Mouse (Mus musculus): ENCODE results near the gene Gper1. TPM values are rescaled to one million over a fixed set of nuclear protein-coding genes. Genes with fewer than 3 reads are reported as not detected.
A peak's percentile ranks its signal among the peaks of the same experiment; 100 is the strongest.

Gper1 gene
- total and polyA plus RNA-seq, 3 experiments = 0.07 to 0.15 TPM; not detected in 1

DNA sequence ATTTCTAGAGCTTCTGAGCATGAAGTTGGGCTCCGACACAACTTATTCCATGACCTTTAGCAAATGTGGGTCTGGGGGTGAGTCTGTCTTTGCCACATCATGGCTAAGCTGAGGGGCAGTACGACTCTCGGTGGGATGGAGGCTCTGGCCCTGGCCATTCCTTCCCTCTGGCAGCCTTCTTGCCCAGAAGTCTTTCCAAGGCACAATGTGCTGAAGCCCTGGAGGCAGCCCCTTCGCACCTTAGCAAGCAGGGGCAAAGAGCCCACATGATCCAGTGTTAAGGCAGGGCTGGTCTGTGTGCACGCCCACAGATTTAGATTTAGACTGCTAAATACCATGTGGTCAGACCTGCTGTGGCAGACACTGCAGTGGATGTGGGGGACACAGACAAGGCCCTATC, 24.2 kb upstream of the Gper1 start:
- peaks cover 0 to 15% of the 10 kb centered on the region in 2 experiments; a peak in 2 of 4 replicates for H3K36me3 ChIP-seq (ENCODE audit: control insufficient read depth in 1 of 2, insufficient read depth in 2 of 2, low read length in 2 of 2)
- no peak for TF ChIP-seq TCF12 (IDR thresholded peaks at IDR 0.05; ENCODE audit: low read depth, low read length)
- no peak for TF ChIP-seq MYB (IDR thresholded peaks at IDR 0.05; ENCODE audit: low read depth, low read length)
- no peak for TF ChIP-seq TBP (IDR thresholded peaks at IDR 0.05; ENCODE audit: low read depth, low read length)
- 0 out of 4 replicates have a peak overlapping the region, but pooled peaks of 1 of the 2 experiments have one; percentile 27 for H3K4me3 ChIP-seq (ENCODE audit: control insufficient read depth in 1 of 2, insufficient read depth in 1 of 2, low read depth in 2 of 2, low read length in 2 of 2)
- no peak overlapping the region for H3K9ac ChIP-seq (ENCODE audit: control insufficient read depth, low read depth, low read length, poor library complexity, severe bottlenecking)
- H3K27me3 ChIP-seq (ENCODE audit: control insufficient read depth in 1 of 2, insufficient read depth in 2 of 2, low read length in 2 of 2) = no peaks in the 10 kb centered on the region
- no peaks in the 10 kb centered on the region for H3K9me3 ChIP-seq (replicated peaks; ENCODE audit: insufficient read depth, low read length)
- H3K27ac ChIP-seq (ENCODE audit: control insufficient read depth, low read depth, low read length) = no peak overlapping the region
- 0 out of 2 replicates have a peak, but pooled peaks cover 1% of the 10 kb centered on the region for H3K79me2 ChIP-seq (ENCODE audit: control insufficient read depth, insufficient read depth, low read length, poor library complexity)
- no peak for DNase-seq (ENCODE audit: low read depth, low spot score)
- peaks cover 12 to 17% of the 10 kb centered on the region in 2 experiments for H3K4me1 ChIP-seq (ENCODE audit: control insufficient read depth in 1 of 2, insufficient read depth in 2 of 2, low read length in 2 of 2)

DNA sequence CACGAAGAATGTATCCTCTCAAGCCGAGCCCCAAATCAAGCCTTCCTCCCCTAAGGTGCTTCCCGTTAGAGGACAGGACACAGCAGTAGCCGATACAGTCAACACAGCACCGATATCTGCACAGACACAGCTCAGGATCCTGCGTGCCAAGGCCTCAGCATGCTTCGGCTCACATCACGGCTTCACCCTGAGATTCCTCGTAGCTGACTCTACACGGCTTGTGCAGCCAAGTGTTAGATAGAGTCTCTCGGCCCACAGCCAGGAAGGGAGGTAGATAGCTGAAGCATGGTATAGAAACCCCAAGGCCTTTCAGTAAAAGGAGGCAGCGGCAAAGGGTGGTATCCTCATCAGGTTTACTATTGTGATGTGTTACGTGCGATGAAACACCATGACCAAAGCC, 23.0 kb upstream of the Gper1 start:
- Histone ChIP-seq H3K9ac (ENCODE audit: control insufficient read depth, low read depth, low read length, poor library complexity, severe bottlenecking) (no peak overlapping the region), H3K27me3 (ENCODE audit: control insufficient read depth in 1 of 2, insufficient read depth in 2 of 2, low read length in 2 of 2) (no peaks in the 10 kb centered on the region), H3K9me3 (replicated peaks; ENCODE audit: insufficient read depth, low read length) (no peaks in the 10 kb centered on the region), H3K79me2 (ENCODE audit: control insufficient read depth, insufficient read depth, low read length, poor library complexity) (0 out of 2 replicates have a peak, but pooled peaks cover 1% of the 10 kb centered on the region), H3K4me3 (ENCODE audit: control insufficient read depth in 1 of 2, insufficient read depth in 1 of 2, low read depth in 2 of 2, low read length in 2 of 2) (no peak overlapping the region), H3K27ac (ENCODE audit: control insufficient read depth, low read depth, low read length) (no peak overlapping the region), H3K36me3 (ENCODE audit: control insufficient read depth in 1 of 2, insufficient read depth in 2 of 2, low read length in 2 of 2) (peaks cover 0 to 6% of the 10 kb centered on the region in 2 experiments; a peak in 2 of 4 replicates), H3K4me1 (ENCODE audit: control insufficient read depth in 1 of 2, insufficient read depth in 2 of 2, low read length in 2 of 2) (peaks cover 6 to 12% of the 10 kb centered on the region in 2 experiments)
- TF ChIP-seq MYC (IDR thresholded peaks at IDR 0.05; ENCODE audit: low read depth, low read length) = no peak
- TF ChIP-seq EP300 (IDR thresholded peaks at IDR 0.05; ENCODE audit: low read depth in 1 of 2, low read length in 2 of 2) = no peak
- TF ChIP-seq UBTF (IDR thresholded peaks at IDR 0.05; ENCODE audit: borderline replicate concordance, insufficient read depth, low read depth, low read length) = no peak
- no peak for TF ChIP-seq POLR2AphosphoS5 (IDR thresholded peaks at IDR 0.05; ENCODE audit: borderline replicate concordance, low read depth, low read length)
- TF ChIP-seq MXI1 (IDR thresholded peaks at IDR 0.05; ENCODE audit: low read depth, low read length) = no peak
- TF ChIP-seq RCOR1 (IDR thresholded peaks at IDR 0.05; ENCODE audit: low read depth, low read length) = no peak
- TF ChIP-seq GATA1 (IDR thresholded peaks at IDR 0.05; ENCODE audit: low read depth, low read length) = no peak
- no peak for TF ChIP-seq MYB (IDR thresholded peaks at IDR 0.05; ENCODE audit: low read depth, low read length)
- TF ChIP-seq USF2 (IDR thresholded peaks at IDR 0.05; ENCODE audit: borderline replicate concordance in 1 of 2, insufficient read depth in 1 of 2, low read depth in 1 of 2, low read length in 2 of 2) = no peak
- DNase-seq (ENCODE audit: low read depth, low spot score) = no peak

DNA sequence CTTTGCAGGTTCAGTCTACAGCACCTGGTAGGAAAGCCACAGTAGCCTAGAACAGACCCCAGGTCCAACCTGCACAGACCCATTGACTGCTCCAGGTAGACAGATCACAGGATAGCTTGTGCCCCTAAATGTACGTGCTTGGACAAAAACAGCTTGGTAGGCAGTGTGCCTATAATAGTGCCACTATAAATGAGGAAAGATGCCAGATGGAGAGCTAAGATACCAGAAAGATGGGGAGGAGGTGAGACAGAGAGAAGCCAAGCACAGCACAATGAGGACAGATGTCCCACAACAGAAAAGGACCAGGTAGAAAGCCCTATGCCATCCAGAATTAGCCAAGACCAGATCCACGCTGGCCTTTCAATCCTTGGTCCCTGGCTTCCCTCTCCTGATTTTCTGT, 20.8 kb upstream of the Gper1 start:
- peaks cover 0 to 5% of the 10 kb centered on the region in 2 experiments; a peak in 2 of 4 replicates for H3K36me3 ChIP-seq (ENCODE audit: control insufficient read depth in 1 of 2, insufficient read depth in 2 of 2, low read length in 2 of 2)
- H3K27me3 ChIP-seq (ENCODE audit: control insufficient read depth in 1 of 2, insufficient read depth in 2 of 2, low read length in 2 of 2) = no peaks in the 10 kb centered on the region
- H3K4me1 ChIP-seq (ENCODE audit: control insufficient read depth in 1 of 2, insufficient read depth in 2 of 2, low read length in 2 of 2) = peaks cover 8 to 11% of the 10 kb centered on the region in 2 experiments
- H3K4me3 ChIP-seq (ENCODE audit: control insufficient read depth in 1 of 2, insufficient read depth in 1 of 2, low read depth in 2 of 2, low read length in 2 of 2) = no peak overlapping the region
- no peak for DNase-seq (ENCODE audit: low read depth, low spot score)
- H3K9ac ChIP-seq (ENCODE audit: control insufficient read depth, low read depth, low read length, poor library complexity, severe bottlenecking) = no peak overlapping the region
- no peaks in the 10 kb centered on the region for H3K9me3 ChIP-seq (replicated peaks; ENCODE audit: insufficient read depth, low read length)
- H3K79me2 ChIP-seq (ENCODE audit: control insufficient read depth, insufficient read depth, low read length, poor library complexity) = no peaks in the 10 kb centered on the region
- H3K27ac ChIP-seq (ENCODE audit: control insufficient read depth, low read depth, low read length) = no peak overlapping the region
- no peak for TF ChIP-seq CHD2 (IDR thresholded peaks at IDR 0.05; ENCODE audit: low read length)
- no peak for TF ChIP-seq POLR2AphosphoS5 (IDR thresholded peaks at IDR 0.05; ENCODE audit: borderline replicate concordance, low read depth, low read length)
- TF ChIP-seq NRF1 (IDR thresholded peaks at IDR 0.05; ENCODE audit: insufficient read depth, low read depth, low read length, poor library complexity, severe bottlenecking) = no peak
